Mouse (Mus musculus) thymus, adult 18-20 months (tissue): ENCODE measurements around the gene Wdhd1.
"Not testable (repeated sequence)": the region's sequence is repeated elsewhere in the genome, so short reads cannot be mapped to it uniquely, and the experiment has no call there.

Source experiments
- DNase-seq, 2 experiments: peaks; one replicate each; pipeline ENCODE4 v3.0.0; 2022; ENCODE audit warnings: mixed read lengths in 2 of 2

The Wdhd1 gene

DNA sequence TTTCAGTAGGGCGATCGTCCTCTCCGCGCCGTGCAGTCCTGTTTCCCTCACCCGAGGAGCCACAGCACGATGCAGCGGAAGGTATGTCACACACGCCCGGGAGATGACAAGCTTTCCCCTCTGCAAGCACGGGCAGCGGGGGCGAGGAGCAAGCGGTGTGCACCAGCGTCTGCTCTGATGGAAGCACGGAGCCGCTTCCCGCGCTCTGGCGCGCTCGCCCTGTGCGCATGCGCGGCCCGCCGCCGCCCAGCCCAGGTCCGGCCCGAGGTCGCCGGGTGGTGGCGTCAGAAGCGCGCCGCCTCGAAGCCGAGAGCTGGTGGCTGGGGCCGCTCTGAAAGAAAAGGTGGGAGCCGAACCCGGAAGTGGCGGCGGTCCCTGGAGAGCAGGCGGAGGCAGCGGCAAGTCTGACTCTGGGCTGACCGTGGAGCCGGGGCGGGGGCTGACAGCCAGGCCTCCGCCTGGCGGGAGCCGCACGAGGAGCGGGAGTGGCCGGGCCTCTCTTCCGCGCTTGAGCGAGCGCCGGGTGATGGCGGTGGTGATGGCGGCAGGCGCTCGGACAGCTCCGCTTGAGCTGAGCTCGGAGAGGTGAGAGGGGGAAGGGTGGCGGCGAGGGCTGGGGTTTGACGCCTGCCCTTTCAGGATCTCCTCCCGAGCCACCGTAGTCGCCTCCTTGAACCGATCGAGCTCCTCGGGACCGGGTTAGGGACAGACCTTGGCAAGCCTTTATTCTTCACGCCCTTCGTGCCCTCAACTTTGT is at the start of gene Wdhd1, which contains the start of gene Socs4:
Gene Wdhd1, minus strand, starts transcription at position 221 of the 757 bp plus-strand sequence.
Gene Socs4, plus strand, starts transcription at position 295 of the 757 bp plus-strand sequence.
- DNase-seq = peak; percentile 92 to 93

DNA sequence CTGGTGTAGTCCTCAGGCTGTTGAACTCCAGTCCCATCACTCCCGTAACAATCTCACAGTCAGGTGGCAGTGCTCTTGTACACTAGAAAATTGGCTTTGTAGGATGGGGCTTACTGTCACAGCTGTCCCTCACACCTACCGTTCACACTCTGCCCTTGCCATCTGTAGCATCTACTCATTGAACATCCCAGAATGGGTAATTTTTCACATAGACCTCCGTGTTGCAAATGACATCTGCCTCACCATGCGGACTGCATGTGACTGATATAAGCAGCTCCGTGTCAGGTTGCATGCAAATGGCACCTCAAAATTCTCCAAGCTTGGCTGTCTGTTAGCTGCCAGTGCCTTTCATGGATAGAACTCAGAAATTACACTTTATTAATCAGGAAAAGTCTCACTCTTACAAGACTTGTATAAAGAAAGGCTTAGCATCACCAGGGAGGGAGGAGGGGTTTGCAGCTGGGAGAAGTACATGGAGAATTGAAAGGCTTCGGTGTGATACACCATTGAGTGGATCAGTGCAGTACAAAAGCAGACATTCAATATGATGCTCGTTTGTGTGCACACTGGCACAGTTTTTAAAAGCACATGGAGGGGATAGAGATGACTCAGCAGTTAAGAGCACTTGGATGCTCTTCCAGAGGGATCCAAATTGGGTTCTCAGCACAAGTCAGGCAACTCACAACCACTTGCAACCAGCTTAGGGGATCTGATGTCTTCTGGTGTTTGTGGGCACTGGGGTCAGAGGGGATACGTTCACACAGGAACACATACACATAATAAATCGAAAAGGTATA is 49.5 kb upstream of the Wdhd1 start:
- DNase-seq = no peak

DNA sequence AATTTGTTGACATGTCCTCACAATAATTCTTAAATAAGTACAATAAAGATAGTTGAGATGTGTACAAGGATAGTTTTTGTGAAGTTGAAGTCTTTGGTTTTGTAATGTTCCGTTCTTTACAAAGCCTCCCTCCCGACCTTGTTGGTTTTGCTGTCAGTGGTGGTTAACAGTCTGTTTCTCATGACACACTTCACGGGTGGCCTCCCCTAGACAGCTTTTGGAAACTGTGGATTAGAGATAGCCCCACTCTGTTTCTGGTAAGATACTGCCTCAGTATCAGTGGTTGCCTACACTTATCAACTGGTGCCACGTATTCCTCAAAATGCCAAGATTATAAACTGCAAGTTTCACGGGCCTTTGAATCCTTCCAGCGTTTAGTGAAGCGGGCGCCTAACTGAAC is 44.9 kb upstream of the Wdhd1 start:
- not testable (repeated sequence) for DNase-seq

DNA sequence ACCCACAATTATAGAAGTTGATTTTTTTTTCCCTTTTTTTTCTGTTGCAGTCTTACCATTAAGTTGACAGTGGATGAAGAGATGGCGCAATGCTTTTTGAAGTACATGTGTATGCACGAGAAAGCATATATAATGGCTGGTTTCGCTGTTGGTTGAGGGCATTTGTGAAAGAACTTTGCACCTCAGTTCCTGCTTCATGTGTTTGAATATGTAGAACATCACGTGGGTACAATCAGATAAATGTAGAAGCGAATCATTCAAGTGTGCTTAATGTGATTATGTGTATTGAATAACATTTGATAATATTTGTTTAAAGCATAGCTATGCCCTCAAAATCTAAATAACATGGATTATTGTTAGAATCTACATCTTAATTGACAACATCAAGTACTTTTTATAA is 42.7 kb upstream of the Wdhd1 start:
- DNase-seq = no peak

DNA sequence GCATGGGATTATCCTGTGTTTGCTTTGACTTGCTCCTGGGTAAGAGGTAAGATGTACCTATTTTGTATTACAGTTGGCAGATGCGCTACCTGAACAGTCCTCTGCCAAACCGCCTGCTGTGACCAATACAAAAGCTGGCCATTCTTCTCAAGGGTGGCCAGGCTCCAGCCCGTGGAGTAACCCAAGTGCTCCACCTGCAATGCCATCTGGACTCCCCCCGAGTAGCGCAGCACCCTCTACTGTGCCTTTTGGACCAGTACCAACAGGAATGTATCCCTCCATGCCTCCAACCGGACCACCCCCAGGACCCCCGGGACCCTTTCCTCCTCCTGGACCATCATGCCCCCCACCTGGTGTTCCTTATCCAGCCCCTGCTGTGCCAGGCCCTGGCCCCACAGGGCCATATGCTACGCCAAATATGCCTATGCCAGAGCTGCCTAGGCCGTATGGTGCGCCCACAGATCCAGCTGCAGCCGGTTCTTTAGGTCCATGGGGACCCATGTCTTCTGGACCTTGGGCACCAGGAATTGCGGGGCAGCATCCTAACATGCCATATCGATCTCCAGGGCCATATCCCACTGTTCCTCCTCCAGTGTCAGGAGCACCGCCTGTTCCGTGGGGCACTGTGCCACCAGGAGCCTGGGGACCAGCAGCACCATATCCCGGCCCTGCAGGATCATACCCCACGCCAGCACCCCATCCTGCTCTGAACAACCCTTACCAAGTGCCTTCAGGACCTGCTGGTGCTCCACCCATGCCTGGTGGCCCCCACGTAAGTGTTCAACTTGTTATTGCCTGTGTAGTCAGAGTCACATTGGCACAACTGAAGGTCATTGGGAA is 33.9 kb upstream of the Wdhd1 start:
- no peak for DNase-seq

DNA sequence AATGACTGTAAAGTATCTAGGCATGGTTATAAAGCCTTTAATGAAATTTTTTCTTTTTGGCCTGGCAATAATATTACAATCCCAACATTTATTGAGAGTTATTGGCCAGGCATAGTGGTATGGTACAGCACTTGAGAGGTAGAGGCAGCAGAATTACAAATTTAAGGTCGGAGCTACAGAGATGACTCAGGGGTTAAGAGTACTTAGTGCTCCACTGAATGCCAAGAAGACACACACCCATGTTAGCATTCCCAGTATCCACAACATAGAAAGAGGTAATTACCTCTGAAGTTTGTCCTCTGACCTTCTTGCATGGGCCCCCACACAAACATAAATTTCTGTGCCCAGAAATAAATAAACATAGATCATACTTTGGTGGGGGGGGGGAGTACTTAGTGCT is 32.4 kb upstream of the Wdhd1 start:
- DNase-seq = no peak

DNA sequence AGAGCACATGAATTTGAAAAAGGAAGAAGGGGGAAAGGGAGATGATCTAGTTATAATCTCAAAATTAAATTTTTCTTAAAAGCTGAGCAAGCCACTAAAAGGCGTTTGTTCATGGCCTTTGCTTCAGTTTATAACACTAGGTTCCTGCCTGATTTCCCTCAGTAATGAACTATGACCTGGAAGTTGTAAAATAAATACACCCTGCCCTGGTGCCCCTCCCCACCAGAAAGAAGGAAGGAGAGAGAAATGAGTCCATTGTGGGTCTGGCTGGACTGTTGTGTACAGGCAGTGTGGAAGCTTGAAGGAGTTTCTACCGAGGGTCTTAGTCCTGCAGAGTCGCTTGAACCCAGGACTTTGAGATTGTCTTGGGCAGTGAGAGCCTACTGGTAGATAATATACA is 31.0 kb upstream of the Wdhd1 start:
- DNase-seq = no peak

DNA sequence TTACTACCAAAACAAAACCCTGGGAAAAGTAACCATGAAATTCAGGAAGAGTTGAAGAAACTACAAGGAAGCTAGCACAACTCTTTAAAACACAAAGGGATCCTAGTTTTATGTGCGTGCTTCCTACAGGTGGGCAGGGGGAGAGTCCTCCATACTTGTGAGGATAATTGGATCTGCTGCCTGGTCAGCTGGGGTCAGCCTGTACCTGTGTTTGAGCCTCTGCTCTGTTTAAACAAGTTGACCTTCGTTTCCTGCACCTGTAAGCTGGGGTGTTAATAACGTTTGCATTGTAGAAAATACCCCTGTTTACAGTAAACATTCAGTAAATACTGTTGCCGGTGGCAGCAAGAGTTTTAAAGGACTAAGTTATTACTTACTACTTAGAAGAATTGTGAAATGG is 29.3 kb upstream of the Wdhd1 start:
- DNase-seq = no peak

DNA sequence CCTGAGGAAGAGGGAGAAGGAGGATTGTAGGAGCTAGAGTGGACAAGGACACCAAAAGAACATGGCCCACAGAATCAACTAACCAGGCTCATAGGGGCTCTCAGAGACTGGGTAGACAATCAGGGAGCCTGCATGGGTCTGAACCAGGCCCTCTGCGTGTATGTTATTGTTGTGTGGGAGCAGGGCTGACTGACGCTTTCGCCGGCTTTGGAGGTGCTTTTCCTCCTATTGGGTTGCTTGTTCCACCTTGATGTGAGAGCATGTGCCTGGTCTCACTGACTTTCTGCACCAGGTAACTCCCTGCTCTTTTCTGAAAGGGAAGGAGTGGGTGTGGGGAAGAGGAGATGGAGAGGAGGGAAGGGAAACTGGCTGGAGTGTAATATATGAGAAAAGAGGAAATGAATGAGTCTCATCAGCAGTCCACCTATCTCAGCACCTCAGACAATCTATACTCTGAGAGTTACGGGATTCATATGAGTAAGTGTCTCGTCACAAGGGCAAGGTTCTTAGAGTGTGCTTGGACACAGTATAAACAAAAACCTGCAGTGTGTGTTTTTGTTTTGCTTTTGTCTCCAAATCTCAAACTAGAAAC is 28.3 kb upstream of the Wdhd1 start:
- DNase-seq = no peak

DNA sequence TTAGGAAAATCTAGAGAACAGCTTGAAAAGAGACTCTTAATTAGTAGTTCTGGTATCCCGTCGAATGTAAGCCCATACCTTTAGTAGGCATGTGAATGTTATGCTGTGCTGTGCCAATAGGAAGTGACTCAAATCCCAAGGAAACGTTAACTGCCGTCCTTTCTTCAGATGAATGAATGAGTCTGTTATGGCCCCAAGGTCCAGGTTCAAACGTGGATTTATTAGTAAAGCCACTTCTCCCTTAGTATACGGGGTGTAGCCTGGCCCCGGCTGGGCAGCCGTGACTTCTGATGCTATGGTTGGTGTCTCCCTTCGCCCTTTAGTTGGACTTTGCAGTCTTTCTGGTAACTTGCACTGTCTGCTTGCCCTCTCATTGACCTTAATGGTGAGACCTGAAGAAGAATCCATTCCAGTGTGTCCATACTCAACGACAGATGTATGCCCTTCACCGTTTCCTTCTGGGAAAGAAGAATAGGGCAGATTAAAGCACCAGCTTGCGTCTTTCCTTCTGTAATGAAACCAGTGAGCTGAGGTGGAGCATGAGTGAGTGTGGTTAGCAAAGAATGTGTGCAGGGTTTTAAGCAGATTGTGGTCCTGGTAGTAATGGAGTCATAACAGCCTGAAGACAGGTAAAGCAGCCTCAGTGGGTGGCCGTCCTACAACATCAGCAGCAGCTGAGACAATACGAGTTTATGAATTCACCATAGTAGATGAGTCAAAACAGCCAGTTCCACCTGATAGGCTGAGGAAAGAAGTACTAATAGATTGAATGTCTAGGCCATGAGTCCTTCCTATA is 26.4 kb upstream of the Wdhd1 start:
- no peak for DNase-seq

DNA sequence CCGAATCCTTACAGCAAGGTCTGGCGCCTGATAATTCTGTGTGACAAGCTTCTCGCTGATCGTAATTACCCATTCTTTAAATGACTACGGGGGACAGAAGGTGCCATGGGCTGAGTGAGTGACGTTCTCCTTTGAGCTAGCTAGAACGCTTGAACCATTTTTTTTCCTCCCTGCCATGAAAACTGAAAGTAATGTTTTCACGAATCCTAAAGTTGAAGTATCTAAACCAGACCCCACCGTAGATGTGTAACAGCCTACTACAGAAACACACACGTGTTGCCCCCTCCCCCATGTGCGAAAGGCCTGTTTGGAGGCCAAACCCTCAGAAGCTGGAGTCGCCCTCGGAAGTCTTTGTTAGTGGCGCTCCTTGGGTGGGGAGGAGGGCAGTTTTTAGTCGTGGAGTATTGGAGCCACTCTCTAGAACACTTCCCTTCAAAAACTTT is 22.2 kb upstream of the Wdhd1 start:
- DNase-seq = peak in 1 of 2 experiments; percentile 22

DNA sequence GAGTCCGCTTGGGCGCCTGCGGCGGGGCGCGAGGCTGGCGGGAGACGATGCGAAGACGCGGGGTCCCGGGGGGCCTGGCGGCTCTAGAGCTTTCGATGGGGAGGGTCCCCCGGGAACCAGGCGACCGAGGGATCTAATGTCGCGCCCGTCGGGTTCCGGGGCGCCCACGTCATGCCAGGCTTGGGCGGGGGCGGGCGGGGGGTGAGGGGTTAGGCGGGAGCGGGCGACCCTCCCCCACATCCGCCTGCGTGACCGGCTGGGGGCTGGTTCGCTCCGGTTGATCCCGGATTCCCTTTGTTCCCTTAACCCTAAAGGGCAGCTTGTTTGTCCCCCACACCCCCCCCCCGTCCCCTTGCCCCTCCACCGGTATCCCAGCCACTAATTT is 21.7 kb upstream of the Wdhd1 start:
- no peak for DNase-seq

DNA sequence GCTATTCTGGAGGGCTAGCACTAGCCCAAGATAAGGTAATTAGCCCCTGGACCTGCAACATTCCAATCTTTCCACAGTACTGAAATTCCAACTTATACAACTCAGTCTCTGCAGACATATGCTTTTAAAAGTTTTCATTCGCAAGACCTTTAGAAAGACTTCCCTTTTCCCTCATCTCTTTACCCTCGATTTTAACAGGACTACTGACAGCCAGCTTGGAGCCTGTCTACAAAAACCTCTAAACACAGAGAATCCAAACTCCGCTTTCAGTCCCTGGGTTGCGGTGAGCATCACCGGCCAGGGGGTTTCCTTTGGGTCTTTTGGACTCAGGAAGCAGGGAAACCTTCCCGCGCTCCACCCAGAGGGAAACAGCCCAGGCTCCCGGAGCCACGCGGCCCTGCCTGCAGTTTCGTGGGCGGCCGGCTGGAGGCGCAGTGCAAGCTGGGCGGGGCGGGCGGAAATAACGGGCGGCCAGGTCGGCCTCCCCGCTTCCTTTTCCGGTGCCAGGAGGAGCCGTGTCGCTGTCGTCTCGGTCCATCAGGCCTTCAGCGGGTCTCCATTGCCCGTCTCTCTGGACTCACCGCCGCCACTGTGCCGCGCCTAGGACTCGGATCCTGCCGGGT is 21.2 kb upstream of the Wdhd1 start, which contains the start of gene Mapk1ip1l:
Gene Mapk1ip1l, plus strand, starts transcription at position 482 of the 623 bp plus-strand sequence.
- peak; percentile 75 to 77 for DNase-seq

DNA sequence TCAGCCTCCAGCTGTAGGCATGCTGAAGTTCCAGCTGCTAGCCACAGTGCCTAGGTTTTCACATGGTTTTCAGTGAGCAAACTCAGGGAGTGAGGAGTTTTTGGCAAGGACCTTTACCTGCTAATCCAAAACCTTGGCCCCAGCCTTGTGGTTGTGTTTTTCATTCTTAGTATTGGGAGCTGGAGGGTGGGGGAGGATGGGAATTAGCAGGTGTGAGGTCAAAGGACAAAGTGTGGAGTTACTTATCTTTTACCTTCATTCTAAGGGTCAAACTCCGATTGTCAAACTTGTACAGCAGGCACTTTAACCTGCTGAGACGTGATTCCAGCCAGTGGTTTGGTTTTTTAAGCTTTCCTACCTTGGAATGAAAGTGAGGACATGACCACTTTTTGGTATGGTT is 19.6 kb upstream of the Wdhd1 start:
- no peak for DNase-seq

DNA sequence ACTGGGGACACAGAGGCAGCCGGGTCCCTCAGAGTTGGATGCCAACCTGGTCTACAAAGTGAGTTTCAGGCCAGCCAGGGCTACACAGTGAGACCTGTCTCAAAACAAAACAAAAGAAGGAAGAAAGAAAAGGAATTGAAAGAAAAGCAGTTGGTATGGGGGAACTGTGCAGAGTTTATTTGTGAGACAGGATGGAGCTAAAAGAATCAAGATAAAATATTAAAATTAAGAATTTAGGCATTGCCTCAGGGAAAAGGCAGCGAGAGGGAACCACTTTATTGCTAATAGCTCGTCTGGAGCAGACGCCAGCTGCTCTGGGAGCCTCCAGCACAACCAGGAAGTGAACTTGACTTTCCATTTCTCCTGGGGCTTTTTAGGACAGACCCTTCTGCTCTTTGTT is 17.5 kb upstream of the Wdhd1 start:
- DNase-seq = no peak

DNA sequence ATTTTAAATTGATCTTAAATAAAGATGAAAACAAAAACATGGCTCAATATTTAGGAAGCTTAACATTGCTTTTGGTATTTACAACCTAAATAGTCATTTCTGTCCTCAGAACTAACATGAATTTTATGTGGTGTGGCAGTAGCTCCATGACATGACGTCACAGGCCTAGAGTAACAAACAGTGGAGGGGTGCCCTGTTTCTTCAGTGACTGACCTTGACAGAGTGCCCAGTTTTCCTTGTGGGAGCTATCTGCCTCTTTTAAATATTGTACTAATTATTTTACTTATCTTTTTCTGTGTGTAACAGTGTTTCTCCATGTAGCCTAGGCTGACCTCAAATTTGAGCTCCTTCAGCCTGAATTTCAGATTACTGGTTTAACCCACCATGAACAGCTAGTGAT is 15.1 kb upstream of the Wdhd1 start:
- no peak for DNase-seq

DNA sequence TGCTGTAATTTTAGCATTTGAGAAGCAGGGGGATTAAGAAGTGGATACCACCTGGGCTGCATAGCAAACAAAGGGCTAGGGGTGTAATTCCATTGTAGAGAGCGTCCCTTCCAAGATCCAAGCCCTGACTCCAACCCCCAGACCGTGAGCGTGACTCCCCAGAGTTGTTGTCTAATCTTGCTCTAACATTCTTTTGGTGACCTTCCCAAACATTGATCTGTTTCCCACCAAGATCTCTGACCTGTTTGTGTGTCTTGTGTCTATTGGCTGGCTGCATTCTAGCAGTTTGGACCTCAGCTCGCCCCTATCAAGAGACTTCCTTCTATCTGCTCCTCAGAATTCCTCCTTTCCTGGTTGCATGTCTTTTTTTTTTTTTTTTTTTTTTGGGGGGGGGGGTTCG is 10.4 kb upstream of the Wdhd1 start:
- DNase-seq = no peak

DNA sequence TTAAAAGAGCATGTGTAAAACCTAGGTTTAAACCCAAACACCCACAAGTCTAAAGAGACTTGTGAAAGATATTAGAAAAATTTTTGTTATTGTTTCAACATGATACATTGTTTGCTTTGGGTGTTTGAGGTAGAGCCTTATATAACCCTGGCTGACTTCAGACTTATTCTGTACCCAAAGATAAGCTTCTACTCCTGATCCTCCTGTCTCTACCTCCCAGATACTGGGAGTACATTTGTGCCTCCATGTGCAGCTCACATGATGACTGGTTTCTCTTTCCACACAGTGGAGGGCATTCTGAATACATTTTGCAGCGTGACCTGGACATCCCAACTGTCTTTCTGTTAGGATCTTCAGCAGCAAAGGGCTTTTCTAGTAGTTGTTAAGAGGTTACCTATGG is 9.6 kb upstream of the Wdhd1 start:
- DNase-seq = no peak

DNA sequence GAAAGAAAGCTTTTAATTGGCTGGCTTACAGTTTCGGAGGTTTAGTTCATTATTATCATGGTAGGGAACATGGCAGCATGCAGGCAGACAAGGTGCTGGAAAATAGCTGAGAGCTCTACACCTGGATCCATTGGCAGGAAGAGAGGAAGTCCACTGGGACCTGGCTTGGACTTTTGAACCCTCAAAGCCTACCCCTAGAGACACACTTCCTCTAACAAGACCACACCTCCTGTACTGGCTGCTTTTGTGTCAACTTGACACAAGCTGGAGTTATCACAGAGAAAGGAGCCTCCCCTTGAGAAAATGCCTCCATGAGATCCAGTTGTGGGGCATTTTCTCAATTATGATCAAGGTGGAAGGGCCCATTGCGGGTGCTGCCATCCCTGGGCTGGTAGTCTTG is 8.6 kb upstream of the Wdhd1 start:
- no peak for DNase-seq

DNA sequence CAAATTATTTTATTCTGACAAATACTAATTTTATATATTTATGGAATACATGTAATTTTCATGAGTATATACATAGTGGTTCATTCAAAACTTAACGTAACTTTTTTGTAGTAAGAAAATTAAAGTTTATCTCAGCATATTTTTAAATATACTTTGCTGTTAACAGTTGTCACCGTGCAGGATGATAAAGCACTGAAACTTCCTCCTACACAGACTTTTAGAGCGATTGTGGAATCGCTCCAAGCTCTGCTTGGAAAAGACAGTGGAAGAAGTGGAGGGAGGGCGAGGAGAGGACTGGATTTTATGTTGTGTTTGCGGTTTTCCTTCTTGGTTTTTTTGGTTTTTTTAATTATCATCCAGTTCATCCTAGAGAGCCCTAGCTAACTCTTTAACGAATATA is 6.9 kb upstream of the Wdhd1 start:
- no peak for DNase-seq

DNA sequence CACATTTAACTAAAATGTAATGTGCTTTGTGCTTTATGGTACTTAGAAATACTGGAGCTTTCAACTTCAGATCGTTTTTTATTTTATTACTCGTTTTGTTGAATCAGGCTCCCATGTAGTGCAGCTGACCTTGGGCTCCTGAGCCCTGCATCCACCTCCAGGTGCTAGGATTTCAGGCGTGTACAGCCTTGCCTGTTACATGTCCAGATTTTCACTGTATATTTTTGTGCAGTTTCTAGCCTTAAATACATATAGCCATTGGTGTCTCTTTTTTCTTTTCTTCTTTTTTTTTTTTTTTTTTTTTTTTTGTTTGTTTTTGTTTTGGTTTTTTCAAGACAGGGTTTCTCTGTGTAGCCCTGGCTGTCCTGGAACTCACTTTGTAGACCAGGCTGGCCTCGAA is 4.9 kb upstream of the Wdhd1 start:
- no peak for DNase-seq
